Mouse (Mus musculus) brown adipose tissue, adult 24 weeks (tissue): ENCODE data around the gene Hoxa5. TPM values are rescaled to one million over a fixed set of nuclear protein-coding genes. Genes with fewer than 3 reads are reported as not detected.
A peak's percentile ranks its signal among the peaks of the same experiment; 100 is the strongest.

Source experiments
- H3K27ac ChIP-seq: fragments of 200-500 bp; replicated peaks from 2 replicates; pipeline ENCODE4 v1.5.1; 2012; ENCODE audit warnings: low read depth, mild to moderate bottlenecking, low read length
- H3K4me1 ChIP-seq: fragments of 200-500 bp; 2 replicates; pipeline ENCODE4 v1.6.1; 2012; ENCODE audit warnings: low read length, mixed read lengths; ENCODE audit not compliant: control insufficient read depth, insufficient read depth, insufficient read length
- H3K4me3 ChIP-seq: fragments of 200-500 bp; 2 replicates; pipeline ENCODE4 v1.5.1; 2012; ENCODE audit warnings: low read depth, mild to moderate bottlenecking, low read length, moderate library complexity; ENCODE audit not compliant: insufficient read depth
- polyA plus RNA-seq: library from polyadenylated mRNA; stranded (reverse); fragments of >200 nt; gene quantifications from 2 replicates; pipeline ENCODE4 v1.2.4, GENCODE M21; 2012; ENCODE audit not compliant: missing spikeins, insufficient read depth, insufficient read length

The Hoxa5 gene
- polyA plus RNA-seq, 1 experiment = 35.9 TPM

GRCm38 (mm10) chr6:52190410-52190809 lies 14.0 kb downstream of the Hoxa5 start:
- H3K27ac ChIP-seq = peak overlapping the region; percentile 93
- H3K4me1 ChIP-seq = peaks cover 17% of the 10 kb centered on the region
- H3K4me3 ChIP-seq = peak overlapping the region; percentile 85

GRCm38 (mm10) chr6:52189909-52190308 lies 14.5 kb downstream of the Hoxa5 start:
- Histone ChIP-seq H3K27ac (peak overlapping the region; percentile 93), H3K4me3 (peak overlapping the region; percentile 85), H3K4me1 (peaks cover 17% of the 10 kb centered on the region)

- H3K4me1 ChIP-seq = peaks cover 22% of the 10 kb centered on the region
- peak overlapping the region; percentile 13; the same call in 1 of the 2 replicates for H3K4me3 ChIP-seq
- H3K27ac ChIP-seq = peak overlapping the region; percentile 73
Observed at GRCm38 (mm10) chr6:52189172-52189591, 15.2 kb downstream of the Hoxa5 start.

- Histone ChIP-seq H3K27ac (no peak overlapping the region), H3K4me1 (peaks cover 24% of the 10 kb centered on the region), H3K4me3 (no peak overlapping the region)
Observed at GRCm38 (mm10) chr6:52186500-52186899, 17.9 kb downstream of the Hoxa5 start.

- 0 out of 2 replicates have a peak overlapping the region, but pooled peaks have one; percentile 16 for H3K27ac ChIP-seq
- no peak overlapping the region for H3K4me3 ChIP-seq
- peaks cover 28% of the 10 kb centered on the region for H3K4me1 ChIP-seq
Observed at GRCm38 (mm10) chr6:52185834-52186233, 18.6 kb downstream of the Hoxa5 start.

DNA sequence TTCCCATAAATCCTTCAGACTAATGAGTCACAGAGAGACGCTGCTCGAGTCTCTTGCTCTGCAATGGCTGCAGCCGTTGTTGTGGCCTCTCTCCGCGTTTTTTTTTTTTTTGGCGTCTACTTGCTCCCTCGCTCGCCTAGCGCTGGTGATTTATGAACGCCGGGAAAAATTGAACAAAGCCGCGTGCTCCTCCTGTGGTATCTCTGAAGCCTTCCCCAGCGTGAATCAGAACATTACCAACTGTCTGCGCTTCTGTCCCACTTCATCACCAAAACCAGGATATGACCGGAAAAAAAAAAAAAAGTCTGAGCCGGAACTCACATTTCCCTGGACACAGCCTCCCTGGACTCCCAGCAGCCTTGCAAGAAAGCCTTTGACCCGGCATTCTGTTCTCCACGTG lies 19.2 kb downstream of the Hoxa5 start:
- Histone ChIP-seq H3K4me3 (peak overlapping the region; percentile 51), H3K4me1 (peaks cover 29% of the 10 kb centered on the region), H3K27ac (peak overlapping the region; percentile 16)

DNA sequence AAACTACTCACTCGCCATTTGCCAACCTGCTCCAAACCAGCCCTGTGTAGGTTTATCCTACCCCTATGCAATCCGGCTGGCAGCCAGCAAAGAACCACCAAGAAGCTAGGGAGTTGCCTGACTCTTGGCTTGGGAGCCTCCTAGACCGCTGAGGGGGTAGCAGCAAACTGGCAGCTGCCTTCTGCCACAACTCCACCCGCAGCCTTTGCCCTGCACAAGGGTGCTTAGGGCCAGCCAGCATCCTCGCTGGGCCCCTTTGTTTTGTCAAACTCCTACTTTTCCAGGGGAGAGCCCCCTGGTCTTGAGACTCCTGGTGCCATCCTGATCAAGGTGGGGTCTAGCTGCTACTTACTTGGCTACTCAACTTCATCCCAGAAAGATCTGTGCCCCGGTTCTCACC lies 19.7 kb downstream of the Hoxa5 start:
- Histone ChIP-seq H3K27ac (no peak overlapping the region), H3K4me3 (no peak overlapping the region), H3K4me1 (peaks cover 25% of the 10 kb centered on the region)

DNA sequence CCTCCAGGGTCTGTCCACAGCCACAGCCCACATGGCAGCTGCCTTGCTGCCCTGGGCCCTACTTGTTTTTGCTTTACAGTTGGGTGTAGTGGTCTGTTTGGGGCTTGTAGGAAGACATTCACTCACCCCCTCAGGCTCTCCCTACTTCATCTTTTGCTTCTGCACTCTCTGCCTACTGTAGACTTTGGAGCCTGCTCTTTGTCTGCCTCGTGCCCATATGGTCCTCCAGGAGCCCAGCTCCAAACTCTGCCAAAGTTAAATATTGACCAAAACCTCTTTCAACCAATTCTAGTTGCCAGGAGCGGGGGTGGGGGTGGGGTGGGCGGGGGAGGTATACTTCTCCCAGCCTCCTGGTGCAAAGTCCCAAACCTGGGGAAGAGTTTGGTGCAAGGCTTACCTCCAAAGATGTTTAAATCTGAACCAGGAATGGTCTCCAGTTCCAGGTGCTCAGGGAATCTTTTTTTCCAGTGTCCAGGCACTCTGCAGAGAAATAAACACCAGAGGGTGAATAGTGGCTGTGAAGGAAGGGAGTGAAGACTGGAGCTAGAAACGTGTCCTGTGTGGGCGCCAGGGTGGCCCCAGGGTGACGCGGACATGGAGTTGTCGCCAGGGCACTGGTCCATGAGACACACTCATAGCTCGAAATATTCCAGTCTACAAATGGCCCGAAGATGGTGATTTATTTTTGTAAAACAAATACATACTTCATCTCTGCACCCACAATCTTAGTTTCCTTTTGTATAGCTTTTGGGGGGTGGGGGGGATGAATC lies 20.9 kb downstream of the Hoxa5 start:
- H3K27ac ChIP-seq = no peak overlapping the region; the same call in 1 of the 2 replicates
- H3K4me3 ChIP-seq = peak overlapping the region; percentile 23; the same call in 1 of the 2 replicates
- H3K4me1 ChIP-seq = peaks cover 28% of the 10 kb centered on the region

DNA sequence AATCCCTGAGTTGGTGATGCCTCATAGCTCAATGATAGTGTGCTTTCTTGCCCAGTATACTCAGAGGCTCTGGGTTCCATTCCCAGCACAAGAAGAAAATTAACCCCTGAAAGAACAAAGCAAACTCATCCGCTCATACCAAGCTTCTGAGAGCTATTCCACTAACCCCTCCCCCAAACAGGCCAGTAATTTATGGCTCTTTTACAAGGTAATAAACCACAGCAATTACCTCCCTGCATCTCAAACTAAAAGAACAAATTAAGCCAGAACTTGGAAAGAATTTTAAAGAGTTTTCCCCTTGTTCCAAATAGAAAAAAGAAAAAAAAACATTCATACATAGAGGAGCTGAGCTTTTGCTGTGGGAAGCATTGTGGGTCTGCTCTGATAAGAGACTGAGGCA lies 21.6 kb downstream of the Hoxa5 start:
- peak overlapping the region; percentile 23; the same call in 1 of the 2 replicates for H3K4me3 ChIP-seq
- no peak overlapping the region for H3K27ac ChIP-seq
- peaks cover 30% of the 10 kb centered on the region for H3K4me1 ChIP-seq

DNA sequence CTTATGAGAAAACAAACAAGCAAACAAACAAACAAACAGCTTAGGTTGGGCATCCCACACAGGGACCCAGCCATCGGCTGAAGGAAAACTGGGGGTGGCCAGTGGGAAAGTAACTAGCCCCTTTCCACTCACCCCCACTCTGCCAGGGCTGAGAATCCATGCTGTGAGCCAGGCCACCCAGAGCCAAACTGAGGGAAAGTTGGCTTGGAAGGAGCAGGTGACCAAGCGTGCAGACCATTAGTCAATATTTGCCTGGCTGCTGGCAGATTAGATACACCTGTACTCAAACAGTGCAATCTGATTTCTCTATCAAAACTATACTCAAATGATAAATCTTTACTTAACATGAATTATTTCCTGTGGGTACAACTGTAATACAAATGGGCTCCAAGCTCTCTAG lies 22.4 kb downstream of the Hoxa5 start:
- H3K27ac ChIP-seq = no peak overlapping the region
- no peak overlapping the region for H3K4me3 ChIP-seq
- peaks cover 31% of the 10 kb centered on the region for H3K4me1 ChIP-seq

GRCm38 (mm10) chr6:52180726-52181125 lies 23.7 kb downstream of the Hoxa5 start:
- Histone ChIP-seq H3K27ac (peak overlapping the region; percentile 60), H3K4me1 (peaks cover 30% of the 10 kb centered on the region), H3K4me3 (peak overlapping the region; percentile 46)

GRCm38 (mm10) chr6:52180213-52180710 lies 24.1 kb downstream of the Hoxa5 start:
- H3K4me3 ChIP-seq = peak overlapping the region; percentile 46
- peaks cover 29% of the 10 kb centered on the region for H3K4me1 ChIP-seq
- peak overlapping the region; percentile 60 for H3K27ac ChIP-seq

DNA sequence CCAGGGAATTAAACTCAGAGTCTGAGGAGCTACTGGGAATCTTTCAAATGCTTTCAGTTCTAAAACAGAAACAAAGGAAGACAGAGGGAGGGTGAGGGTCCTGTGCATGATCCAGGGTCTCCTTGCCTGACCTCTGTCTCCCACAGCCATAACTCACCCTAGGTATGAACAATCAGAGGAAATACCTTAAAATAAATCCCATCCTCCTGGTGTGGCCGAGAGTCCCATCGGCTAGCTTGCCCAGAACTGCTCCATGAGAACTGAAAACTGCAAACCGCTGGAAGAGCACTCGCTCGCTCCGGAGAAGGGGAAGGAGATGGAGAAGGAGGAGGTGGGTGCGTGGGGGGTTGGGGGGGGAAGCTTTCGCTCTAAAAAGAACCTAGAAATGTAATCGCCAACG lies 24.7 kb downstream of the Hoxa5 start:
- peaks cover 28% of the 10 kb centered on the region for H3K4me1 ChIP-seq
- peak overlapping the region; percentile 89 for H3K27ac ChIP-seq
- H3K4me3 ChIP-seq = peak overlapping the region; percentile 46

- peaks cover 23% of the 10 kb centered on the region for H3K4me1 ChIP-seq
- peak overlapping the region; percentile 89 for H3K27ac ChIP-seq
- peak overlapping the region; percentile 46 for H3K4me3 ChIP-seq
Observed at GRCm38 (mm10) chr6:52178918-52179665, 25.3 kb downstream of the Hoxa5 start.

GRCm38 (mm10) chr6:52177806-52178205 lies 26.6 kb downstream of the Hoxa5 start:
- Histone ChIP-seq H3K27ac (peak overlapping the region; percentile 63), H3K4me1 (peaks cover 19% of the 10 kb centered on the region), H3K4me3 (peak overlapping the region; percentile 59)
